Mouse (Mus musculus) lung, embryonic 15.5 days (tissue): Measurements from ENCODE around the gene Fam89a. TPM values are rescaled to one million over a fixed set of nuclear protein-coding genes. Genes with fewer than 3 reads are reported as not detected.
A peak's percentile ranks its signal among the peaks of the same experiment; 100 is the strongest.

Experiments
- ATAC-seq: fragments of 200-750 bp; cut with Nextera tagmentation; 2 replicates; pipeline ENCODE4 v1.8.0; 2017; ENCODE audit warnings: moderate number of reproducible peaks, borderline replicate concordance; ENCODE audit not compliant: low FRiP score, low TSS enrichment; ENCODE audit errors: extremely low read depth
- H3K27ac ChIP-seq: fragments of 300-500 bp; sonication (generic); 2 replicates; pipeline ENCODE4 v1.5.1; 2015; ENCODE audit warnings: moderate library complexity, mild to moderate bottlenecking, inconsistent platforms
- H3K27me3 ChIP-seq: fragments of 300-500 bp; sonication (generic); 2 replicates; pipeline ENCODE4 v1.6.1; 2015; ENCODE audit warnings: inconsistent platforms
- H3K36me3 ChIP-seq: fragments of 300-500 bp; sonication (generic); 2 replicates; pipeline ENCODE4 v1.6.1; 2015; ENCODE audit warnings: inconsistent platforms
- H3K4me1 ChIP-seq: fragments of 300-500 bp; sonication (generic); 2 replicates; pipeline ENCODE4 v1.6.1; 2015; ENCODE audit warnings: inconsistent platforms
- H3K4me2 ChIP-seq: fragments of 300-500 bp; sonication (generic); 2 replicates; pipeline ENCODE4 v1.6.1; 2015; ENCODE audit warnings: inconsistent platforms, mild to moderate bottlenecking, moderate library complexity
- H3K4me3 ChIP-seq: fragments of 300-500 bp; sonication (generic); 2 replicates; pipeline ENCODE4 v1.5.1; 2015; ENCODE audit warnings: mild to moderate bottlenecking, inconsistent platforms
- H3K9ac ChIP-seq: fragments of 300-500 bp; sonication (generic); 2 replicates; pipeline ENCODE4 v1.6.1; 2015; ENCODE audit warnings: inconsistent platforms
- H3K9me3 ChIP-seq: fragments of 300-500 bp; sonication (generic); 2 replicates; pipeline ENCODE4 v1.6.1; 2016; ENCODE audit warnings: inconsistent platforms
- WGBS: fragments of 180-500 bp; shearing (Covaris S2); methylation state at CpG from one replicate; pipeline ENCODE4 v1.1.7; 2015; 5-methylcytosine and 5-hydroxymethylcytosine counted together
- polyA plus RNA-seq: library from polyadenylated mRNA; unstranded; fragments of >200 nt; fragmentation: Nextera tagmentation; extraction: Ambion mirVana; gene quantifications from 2 replicates; pipeline ENCODE4 v1.2.1, GENCODE M21; 2015

The Fam89a gene
- polyA plus RNA-seq, 1 experiment from 2014 or later = 11.3 TPM

DNA sequence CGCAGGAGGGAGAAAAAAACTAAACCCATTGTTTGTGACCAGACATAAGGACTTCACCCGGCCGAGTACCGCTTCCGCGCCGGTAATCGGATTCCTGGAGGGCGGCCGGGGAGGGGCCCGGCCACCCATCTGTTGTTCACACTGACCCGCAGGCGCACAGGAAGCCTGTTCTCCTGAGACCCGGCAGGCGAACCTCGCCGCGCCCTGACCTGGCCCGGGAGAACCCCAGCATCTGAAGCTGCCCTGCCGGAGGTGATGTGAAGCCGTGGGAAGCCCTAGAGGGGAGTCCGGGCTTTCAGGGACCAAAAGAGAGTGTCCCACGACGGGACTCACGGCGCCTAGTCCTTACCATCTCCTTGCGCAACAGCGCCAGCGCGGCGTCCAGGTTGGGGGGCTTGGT, 441 bp downstream of the Fam89a start:
- H3K9me3 ChIP-seq = no peaks in the 10 kb centered on the region
- peak overlapping the region; percentile 96 for H3K4me2 ChIP-seq
- peaks cover 36% of the 10 kb centered on the region for H3K27me3 ChIP-seq
- WGBS = under 1% methylated on average over 30 of the region's 31 CpGs
- H3K36me3 ChIP-seq = no peaks in the 10 kb centered on the region
- no peak for ATAC-seq
- peaks cover 37% of the 10 kb centered on the region for H3K4me1 ChIP-seq
- peak overlapping the region; percentile 53 for H3K27ac ChIP-seq
- peak overlapping the region; percentile 49 for H3K9ac ChIP-seq
- peak overlapping the region; percentile 74 for H3K4me3 ChIP-seq

DNA sequence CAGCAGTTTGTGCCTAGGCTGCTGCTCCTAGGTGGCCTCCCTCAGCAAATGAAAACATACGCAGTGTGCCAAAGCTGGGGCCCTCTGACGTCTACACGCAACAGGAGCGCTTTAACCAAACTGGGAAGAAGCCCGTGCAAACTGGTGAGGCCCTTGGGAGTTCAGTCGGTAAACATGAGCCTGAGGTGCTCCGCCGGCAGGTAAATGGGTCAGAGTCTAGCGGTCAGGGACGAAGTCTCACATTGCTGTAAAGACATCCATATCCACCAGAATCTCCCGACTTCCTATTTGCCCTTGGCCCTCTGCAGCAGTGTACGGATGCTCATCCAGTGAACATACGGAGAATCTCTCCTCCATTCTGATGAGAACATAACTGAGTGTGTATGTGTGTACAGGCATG, 5.0 kb downstream of the Fam89a start:
- WGBS = 55% methylated on average over 13 of the region's 13 CpGs
- Histone ChIP-seq H3K27ac (no peak overlapping the region), H3K36me3 (no peaks in the 10 kb centered on the region), H3K4me2 (no peak overlapping the region), H3K9ac (no peak overlapping the region), H3K27me3 (peaks cover 20% of the 10 kb centered on the region), H3K4me3 (no peak overlapping the region), H3K4me1 (peaks cover 9% of the 10 kb centered on the region; the same call in 1 of the 2 replicates), H3K9me3 (no peaks in the 10 kb centered on the region)
- ATAC-seq = no peak

DNA sequence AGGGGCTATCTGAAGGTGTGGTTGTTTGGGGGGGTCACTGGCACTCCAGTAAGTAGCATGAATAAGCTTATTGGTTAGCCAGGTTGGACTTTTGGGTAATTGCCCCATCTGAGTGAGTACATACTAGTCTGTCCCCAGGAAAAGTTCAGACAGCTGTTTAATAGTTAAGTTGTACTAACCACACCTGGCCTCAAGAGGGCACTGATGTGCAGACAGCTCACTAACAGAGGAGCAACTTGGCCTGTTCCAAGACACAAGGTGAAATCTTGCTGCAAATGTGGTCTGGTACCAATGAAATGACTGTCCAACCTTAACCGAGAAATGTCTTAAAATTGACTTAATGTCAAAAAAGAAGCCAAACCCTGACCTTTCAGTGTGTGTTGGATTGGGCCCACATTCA, 12.4 kb downstream of the Fam89a start:
- H3K27me3 ChIP-seq = no peaks in the 10 kb centered on the region
- no peak for ATAC-seq
- H3K36me3 ChIP-seq = peaks cover 26% of the 10 kb centered on the region
- H3K9me3 ChIP-seq = no peaks in the 10 kb centered on the region
- no peak overlapping the region for H3K27ac ChIP-seq
- no peak overlapping the region for H3K4me2 ChIP-seq
- no peaks in the 10 kb centered on the region for H3K4me1 ChIP-seq
- no peak overlapping the region for H3K4me3 ChIP-seq
- no peak overlapping the region for H3K9ac ChIP-seq
- WGBS = 73% methylated on average over 1 of the region's 1 CpGs

DNA sequence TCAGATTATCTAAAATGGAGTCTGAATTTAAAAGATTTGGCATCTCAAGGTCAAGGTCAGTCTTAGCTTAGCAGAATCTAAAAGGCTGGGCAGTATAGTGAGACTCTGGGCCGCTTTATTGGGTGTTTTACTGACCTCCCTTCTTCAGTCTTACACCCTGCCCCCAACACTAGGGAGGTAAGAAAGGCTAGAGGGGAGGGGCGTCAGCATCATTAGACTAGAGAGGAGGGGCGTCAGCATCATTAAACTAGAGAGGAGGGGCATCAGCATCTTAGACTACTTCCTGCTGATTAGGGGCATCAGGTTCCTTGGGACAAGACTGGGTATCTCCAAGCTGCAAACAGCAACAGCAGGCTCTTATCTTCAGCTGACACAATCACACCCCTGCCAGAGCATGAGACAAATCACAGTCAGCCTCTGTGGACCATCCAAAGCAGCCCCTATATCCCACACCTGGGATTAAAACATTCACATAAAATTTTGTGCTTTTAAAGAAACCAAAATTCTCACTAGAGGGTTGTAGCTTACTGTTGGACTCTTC, 16.2 kb downstream of the Fam89a start:
- H3K9me3 ChIP-seq = no peaks in the 10 kb centered on the region
- ATAC-seq = no peak
- H3K4me2 ChIP-seq = no peak overlapping the region
- no peak overlapping the region for H3K27ac ChIP-seq
- no peaks in the 10 kb centered on the region for H3K27me3 ChIP-seq
- H3K4me1 ChIP-seq = no peaks in the 10 kb centered on the region
- peaks cover 57% of the 10 kb centered on the region for H3K36me3 ChIP-seq
- H3K9ac ChIP-seq = no peak overlapping the region
- WGBS = 50% methylated on average over 3 of the region's 3 CpGs
- H3K4me3 ChIP-seq = no peak overlapping the region

GRCm38 (mm10) chr8:124732828-124733227, 18.8 kb downstream of the Fam89a start:
- H3K27ac ChIP-seq = no peak overlapping the region
- H3K36me3 ChIP-seq = peaks cover 69% of the 10 kb centered on the region
- 75% methylated on average over 8 of the region's 8 CpGs for WGBS
- no peak overlapping the region for H3K4me3 ChIP-seq
- H3K4me2 ChIP-seq = no peak overlapping the region
- 0 out of 2 replicates have a peak, but pooled peaks have one; percentile 33 for ATAC-seq
- H3K9me3 ChIP-seq = no peaks in the 10 kb centered on the region
- no peaks in the 10 kb centered on the region for H3K27me3 ChIP-seq
- H3K4me1 ChIP-seq = no peaks in the 10 kb centered on the region
- no peak overlapping the region for H3K9ac ChIP-seq

GRCm38 (mm10) chr8:124724301-124724700, 27.3 kb downstream of the Fam89a start:
- Histone ChIP-seq H3K27ac (no peak overlapping the region), H3K4me1 (peaks cover 23% of the 10 kb centered on the region), H3K36me3 (peaks cover 23% of the 10 kb centered on the region; the same call in 1 of the 2 replicates), H3K4me3 (no peak overlapping the region), H3K9me3 (no peaks in the 10 kb centered on the region), H3K27me3 (no peaks in the 10 kb centered on the region), H3K4me2 (no peak overlapping the region), H3K9ac (no peak overlapping the region)
- 95% methylated on average over 7 of the region's 7 CpGs for WGBS
- no peak for ATAC-seq

DNA sequence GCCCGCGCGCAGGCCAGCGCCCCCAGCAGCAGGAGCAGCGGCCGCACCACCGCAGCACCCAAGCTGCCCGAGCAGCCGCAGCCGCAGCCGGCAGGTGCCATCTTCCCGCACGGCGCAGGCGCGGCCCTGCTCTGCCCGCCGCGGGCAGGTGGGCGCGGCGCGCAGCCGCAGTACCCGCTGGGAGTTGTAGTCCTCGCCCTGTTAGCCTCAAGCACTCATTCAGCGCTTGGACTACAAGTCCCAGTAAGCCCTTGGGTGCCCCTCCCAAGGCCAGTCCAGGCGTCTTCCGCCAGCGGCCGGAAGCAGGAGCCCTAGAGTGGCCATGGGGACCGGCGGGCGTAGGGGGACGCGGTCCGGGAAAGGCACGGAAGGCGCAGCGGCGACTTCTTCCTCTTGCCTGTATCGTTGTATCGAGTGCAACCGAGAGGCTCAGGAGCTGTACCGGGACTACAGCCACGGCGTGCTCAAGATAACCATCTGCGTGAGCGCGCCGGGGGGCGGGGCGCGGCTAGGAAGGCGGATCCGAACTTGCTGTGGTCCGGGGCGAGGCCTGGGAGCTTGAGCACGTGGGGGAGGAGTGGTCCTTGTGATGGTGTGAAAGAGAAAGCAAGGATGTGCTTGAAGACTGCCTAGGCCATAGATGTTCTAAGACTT, 29.6 kb downstream of the Fam89a start, which contains the start of the genes Ttc13 and Arv1:
TSS of gene Ttc13 (minus strand) at position 122 of the 654 bp plus-strand sequence.
TSS of gene Arv1 (plus strand) at position 278 of the 654 bp plus-strand sequence.
- Histone ChIP-seq H3K27me3 (no peaks in the 10 kb centered on the region), H3K4me3 (peak within 1 kb of the TSS; percentile 97), H3K27ac (peak within 1 kb of the TSS; percentile 46; the same call in 1 of the 2 replicates), H3K9me3 (no peaks in the 10 kb centered on the region), H3K4me1 (peaks cover 23% of the 10 kb centered on the region), H3K36me3 (peaks cover 9% of the 10 kb centered on the region; the same call in 1 of the 2 replicates), H3K9ac (peak within 1 kb of the TSS; percentile 78), H3K4me2 (peak within 1 kb of the TSS; percentile 74)
- WGBS = under 1% methylated on average over 59 of the region's 59 CpGs
- peak; percentile 100 for ATAC-seq

DNA sequence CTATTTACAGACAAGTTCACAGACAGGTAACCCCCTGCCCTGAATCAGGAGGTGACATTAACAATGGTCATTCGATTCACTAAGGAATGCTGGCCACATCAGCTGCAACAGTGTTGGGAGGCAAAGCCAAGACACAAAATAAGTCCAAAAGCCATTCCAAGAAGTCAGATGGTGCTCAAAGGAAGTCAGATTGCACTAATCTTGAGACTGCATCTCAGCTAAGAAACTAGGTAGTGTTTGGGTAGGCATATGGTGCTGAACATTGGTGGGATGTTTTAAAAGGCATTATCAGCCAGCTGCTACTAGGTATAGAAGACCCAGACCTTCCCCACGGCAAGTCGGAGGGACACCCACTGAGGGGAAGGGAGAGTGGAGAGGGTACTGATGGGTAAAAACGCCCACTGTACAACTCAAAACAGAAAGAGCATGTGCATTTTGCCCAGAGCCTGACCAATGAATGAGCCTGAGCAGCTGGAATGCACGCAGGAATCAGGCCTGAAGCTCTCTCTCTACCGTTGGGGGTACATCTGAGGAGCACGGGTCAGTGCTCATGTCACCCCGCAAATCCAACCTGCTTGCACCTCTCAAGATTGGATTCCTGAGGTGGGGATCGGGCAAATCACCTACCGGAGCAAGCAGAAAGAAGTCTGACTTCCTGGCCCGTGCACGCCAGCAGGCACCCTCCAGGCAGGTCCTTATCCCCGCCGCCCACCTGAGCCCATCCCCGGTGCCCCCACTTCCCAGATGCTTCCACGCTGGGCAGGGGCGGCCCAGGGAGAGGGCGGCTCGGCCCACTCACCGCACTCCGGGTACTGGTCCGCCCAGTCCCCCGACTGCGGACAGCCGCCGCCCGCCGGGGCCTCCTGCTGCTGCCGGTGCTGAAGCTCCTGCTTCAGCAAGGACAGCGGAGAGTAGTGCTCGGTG, 30.4 kb downstream of the Fam89a start:
- Histone ChIP-seq H3K4me3 (peak overlapping the region; percentile 97), H3K9me3 (no peaks in the 10 kb centered on the region), H3K27ac (0 out of 2 replicates have a peak overlapping the region, but pooled peaks have one; percentile 37), H3K4me1 (peaks cover 23% of the 10 kb centered on the region), H3K36me3 (peaks cover 3% of the 10 kb centered on the region; the same call in 1 of the 2 replicates), H3K27me3 (no peaks in the 10 kb centered on the region), H3K9ac (peak overlapping the region; percentile 78), H3K4me2 (peak overlapping the region; percentile 74)
- 2% methylated on average over 31 of the region's 31 CpGs for WGBS
- ATAC-seq = peak; percentile 53; the same call in 1 of the 2 replicates

DNA sequence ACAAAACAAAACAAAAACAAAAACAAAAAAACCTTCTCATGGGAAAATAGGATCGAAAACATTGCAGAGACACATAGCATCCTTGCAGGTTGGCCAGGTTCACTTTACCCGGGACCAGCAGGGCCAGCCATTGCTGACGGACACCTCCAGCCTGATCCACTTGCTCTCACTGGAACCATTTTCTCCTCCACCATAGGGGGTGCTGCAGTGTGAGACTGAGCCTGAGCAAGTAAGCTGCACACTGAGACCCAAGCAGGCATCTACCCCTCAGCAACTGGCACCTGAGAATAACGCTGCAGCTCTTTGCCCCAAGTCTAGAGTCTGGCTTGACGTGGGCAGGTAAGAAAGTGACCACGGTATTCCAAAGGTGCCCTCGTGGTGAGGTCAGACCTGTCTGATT, 31.5 kb downstream of the Fam89a start:
- no peaks in the 10 kb centered on the region for H3K36me3 ChIP-seq
- H3K27ac ChIP-seq = no peak overlapping the region
- no peak overlapping the region for H3K9ac ChIP-seq
- H3K27me3 ChIP-seq = no peaks in the 10 kb centered on the region
- H3K4me3 ChIP-seq = peak overlapping the region; percentile 97; the same call in 1 of the 2 replicates
- H3K4me1 ChIP-seq = peaks cover 23% of the 10 kb centered on the region
- H3K4me2 ChIP-seq = peak overlapping the region; percentile 74
- H3K9me3 ChIP-seq = no peaks in the 10 kb centered on the region
- ATAC-seq = no peak
- 78% methylated on average over 7 of the region's 7 CpGs for WGBS

- H3K36me3 ChIP-seq = peaks cover 17% of the 10 kb centered on the region; the same call in 1 of the 2 replicates
- H3K4me1 ChIP-seq = peaks cover 7% of the 10 kb centered on the region
- H3K4me3 ChIP-seq = no peak overlapping the region
- 84% methylated on average over 8 of the region's 8 CpGs for WGBS
- no peak overlapping the region for H3K9ac ChIP-seq
- H3K27me3 ChIP-seq = no peaks in the 10 kb centered on the region
- no peaks in the 10 kb centered on the region for H3K9me3 ChIP-seq
- ATAC-seq = no peak
- no peak overlapping the region for H3K27ac ChIP-seq
- H3K4me2 ChIP-seq = no peak overlapping the region
Observed at GRCm38 (mm10) chr8:124715736-124716135, 35.9 kb downstream of the Fam89a start.

DNA sequence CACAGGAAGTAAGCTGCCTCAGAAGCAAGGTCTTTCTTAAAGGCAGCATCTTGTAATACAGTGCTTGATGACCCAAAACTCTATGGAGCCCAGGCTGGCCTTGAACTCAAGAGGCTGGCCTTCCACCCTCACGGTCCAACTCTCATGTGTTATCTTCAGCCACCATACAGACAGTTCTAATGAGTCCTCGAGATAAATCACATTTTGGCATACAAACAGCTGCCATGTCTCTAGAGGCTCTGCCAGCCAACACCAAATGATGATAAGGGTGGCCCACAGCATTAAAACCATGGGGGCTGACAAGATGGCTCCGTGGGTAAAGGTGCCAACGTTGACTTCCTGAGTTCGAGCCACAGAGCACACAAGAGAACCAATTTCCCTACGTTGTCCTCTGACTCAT, 38.4 kb downstream of the Fam89a start:
- Histone ChIP-seq H3K4me1 (no peaks in the 10 kb centered on the region), H3K27me3 (no peaks in the 10 kb centered on the region), H3K27ac (no peak overlapping the region), H3K4me2 (no peak overlapping the region), H3K9me3 (no peaks in the 10 kb centered on the region), H3K9ac (no peak overlapping the region), H3K36me3 (peaks cover 30% of the 10 kb centered on the region), H3K4me3 (no peak overlapping the region)
- no peak for ATAC-seq
- WGBS = 87% methylated on average over 6 of the region's 6 CpGs
